Mouse (Mus musculus): Measurements from ENCODE around the gene Ace. TPM values are rescaled to one million over a fixed set of nuclear protein-coding genes. Genes with fewer than 3 reads are reported as not detected.
A peak's percentile ranks its signal among the peaks of the same experiment; 100 is the strongest.

The Ace gene
- total RNA-seq, 2 experiments from 2014 or later, result 7.5 to 10.6 TPM

DNA sequence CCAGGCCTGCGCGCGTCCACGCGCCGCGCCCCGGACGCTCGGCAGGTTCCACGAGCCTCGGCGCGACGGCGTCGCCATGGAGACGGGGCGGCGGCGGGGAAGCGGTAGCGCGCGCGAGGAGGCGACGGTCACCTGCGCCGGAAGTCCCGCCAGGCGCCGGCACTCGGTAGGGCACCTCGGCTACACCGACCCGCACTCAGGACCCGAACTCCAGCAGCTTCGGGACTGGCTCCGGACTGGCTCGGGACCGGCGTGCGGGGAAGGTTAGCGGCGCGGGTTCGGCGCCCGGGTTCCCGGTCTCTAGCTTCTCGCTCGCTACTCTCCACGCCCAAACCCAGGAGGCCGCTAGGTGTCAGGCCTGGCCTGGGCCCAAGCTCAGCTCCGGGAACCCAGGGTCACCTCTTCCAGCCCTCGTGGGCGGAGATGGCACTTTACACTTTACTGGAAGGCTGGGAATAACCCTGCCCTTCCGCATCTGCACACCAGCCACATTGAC lies 23.6 kb upstream of the Ace start:
- intact Hi-C loops (cut with DNase I), result no loop called here

DNA sequence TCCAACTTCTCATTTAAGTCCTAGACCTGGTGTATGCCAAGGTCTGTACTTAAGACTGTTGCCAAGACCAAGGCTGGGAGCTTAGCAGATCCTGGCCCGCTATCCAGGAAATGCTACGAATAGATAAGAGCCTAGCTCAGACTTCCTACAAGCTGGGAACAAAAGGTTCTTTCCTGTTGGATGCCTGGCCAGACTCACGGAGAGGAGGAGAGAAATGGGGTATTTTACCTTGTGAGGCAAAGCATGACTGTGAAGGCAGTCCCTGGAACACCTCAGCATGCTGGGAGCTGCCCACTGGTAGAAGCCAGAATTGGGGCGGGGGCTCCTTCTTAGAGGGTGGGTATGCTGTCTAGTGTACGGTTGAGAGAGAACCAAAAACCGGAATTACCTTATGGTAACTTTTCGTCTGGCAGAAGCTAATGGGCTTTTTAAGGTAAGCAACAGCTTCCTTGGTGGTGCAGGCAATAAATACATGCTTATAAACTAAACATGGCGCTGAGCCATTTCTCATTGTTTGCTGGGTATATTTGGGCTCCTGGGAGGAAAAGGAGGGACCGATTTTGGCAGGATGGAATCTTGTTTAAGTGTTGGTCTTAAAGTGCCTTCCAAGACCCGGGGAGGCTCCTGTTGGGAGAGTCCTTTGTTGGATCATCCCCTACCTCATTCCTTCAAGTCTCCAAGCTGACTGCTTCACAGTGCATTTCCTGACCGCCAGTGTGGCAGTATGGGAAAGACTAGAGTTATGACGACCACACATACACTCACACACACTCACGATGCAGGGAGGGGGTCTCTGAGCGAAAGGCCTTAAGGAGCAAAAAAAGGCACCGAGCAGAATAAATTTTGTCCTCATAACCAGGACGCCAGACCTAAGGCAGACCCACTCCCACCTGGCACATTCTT lies 22.7 kb upstream of the Ace start:
- no peak for DNase-seq (ENCODE audit: extremely low spot score in 1 of 2, low spot score in 2 of 2)
- intact Hi-C loops (cut with DNase I), result no loop called here

More for the DNA sequence above, 23.6 kb upstream of the Ace start:
- peak; percentile 50 to 80 for DNase-seq (ENCODE audit: extremely low spot score in 1 of 2, low spot score in 2 of 2)

DNA sequence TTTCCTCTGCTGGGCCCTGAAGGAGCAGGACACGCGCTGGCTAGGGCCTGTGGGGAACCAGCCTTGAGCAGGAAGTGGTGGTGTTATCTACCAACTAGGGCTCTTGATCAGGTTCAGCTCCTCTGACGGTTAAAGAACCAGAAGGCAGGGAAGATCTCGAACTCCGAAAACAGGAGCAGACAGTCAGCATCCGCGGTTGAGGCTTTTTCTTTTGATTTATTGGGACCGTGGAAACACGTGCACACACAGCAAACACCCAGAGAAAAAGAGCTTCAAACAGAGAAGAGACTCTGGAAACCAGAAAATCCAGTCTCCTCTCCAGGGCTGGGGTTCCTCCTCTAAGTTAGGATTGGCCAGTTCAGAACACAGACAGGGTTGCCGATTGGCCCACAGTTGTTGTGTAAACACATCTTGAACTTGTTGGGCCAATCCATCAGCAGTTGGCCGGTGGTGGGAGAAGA lies 21.0 kb upstream of the Ace start:
- no peak for DNase-seq (ENCODE audit: extremely low spot score in 1 of 2, low spot score in 2 of 2)
- intact Hi-C loops (cut with DNase I), result no loop called here

DNA sequence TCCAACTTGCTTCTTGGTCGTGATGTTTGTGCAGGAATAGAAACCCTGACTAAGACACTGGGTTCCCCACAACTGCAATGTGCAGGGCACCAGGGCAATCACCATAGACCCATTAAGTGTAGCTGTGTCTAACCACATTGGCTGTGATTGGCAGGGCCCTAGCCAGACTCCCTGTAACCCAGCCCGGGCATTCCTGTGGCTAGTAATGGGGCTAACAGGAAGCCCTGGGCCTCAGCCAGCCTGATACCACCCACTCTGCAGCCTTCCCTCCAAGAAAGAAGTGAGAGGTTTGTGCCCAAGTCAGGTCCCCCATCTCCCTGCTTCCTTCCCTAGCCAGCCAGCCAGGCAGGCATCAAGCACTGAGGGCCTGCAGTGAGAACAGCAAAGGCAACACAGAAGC lies 19.5 kb upstream of the Ace start:
- intact Hi-C loops (cut with DNase I), result no loop called here
- no peak for DNase-seq (ENCODE audit: extremely low spot score in 1 of 2, low spot score in 2 of 2)

DNA sequence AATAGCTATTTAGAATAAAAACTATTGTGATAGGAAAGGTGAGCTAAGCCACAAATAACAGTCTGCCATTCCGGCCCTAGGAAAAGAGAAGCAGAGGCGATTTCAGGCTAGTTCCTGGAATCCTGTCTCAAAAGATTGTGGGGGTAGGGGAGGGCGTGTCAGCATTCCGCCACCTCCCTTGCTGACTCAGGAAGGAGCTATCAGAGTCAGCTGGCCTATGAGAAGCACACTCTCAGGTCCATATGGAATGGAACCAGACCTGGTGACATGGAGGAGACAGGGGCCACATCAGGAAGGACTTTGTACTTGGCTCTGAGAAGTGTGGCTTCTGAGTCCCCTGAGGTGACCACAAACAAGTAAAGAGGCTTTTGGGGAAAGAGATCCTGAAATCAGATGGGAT lies 17.2 kb upstream of the Ace start:
- intact Hi-C loops (cut with DNase I), result no loop called here
- no peak for DNase-seq (ENCODE audit: extremely low spot score in 1 of 2, low spot score in 2 of 2)

DNA sequence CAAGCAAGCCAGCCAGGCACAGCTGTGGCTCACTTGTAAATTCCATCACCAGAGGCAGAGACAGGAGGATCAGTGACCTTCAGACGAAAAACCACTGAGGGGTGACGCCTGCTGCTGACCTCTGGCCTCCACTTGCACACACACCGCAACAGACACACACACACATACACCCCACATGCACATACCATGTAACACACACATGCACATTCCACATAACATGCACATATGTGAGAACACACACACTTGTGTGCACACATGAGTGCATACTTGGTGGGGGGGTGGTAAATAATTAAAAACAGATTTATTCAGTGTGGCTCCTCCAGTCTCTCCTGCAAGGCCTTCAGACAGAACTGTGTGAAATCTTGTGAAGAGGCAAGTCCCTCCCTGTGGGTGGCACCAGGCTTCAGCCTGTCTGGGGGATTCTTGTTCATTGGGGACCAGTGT lies 16.1 kb upstream of the Ace start:
- intact Hi-C loops (cut with DNase I), result no loop called here
- no peak for DNase-seq (ENCODE audit: extremely low spot score in 1 of 2, low spot score in 2 of 2)

DNA sequence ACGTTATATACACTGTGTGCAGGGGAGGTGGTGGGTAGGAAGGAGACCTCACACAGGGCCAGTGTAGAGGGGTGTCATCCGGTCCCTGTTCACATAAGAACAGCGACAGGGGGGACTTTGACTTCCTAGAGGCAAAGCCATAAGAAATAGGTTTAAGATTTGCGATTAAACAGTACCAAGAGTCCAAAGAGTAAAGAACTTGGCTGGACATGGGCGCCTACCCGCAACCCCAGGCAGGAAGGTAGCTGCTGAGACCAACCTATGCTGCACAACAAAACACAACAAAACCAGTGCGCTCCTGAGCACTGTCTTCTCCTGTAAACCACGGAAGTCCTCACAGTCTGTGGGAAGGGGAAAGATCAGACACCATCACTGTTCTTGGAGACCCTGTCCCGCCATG lies 15.6 kb upstream of the Ace start:
- no peak for DNase-seq (ENCODE audit: extremely low spot score in 1 of 2, low spot score in 2 of 2)
- intact Hi-C loops (cut with DNase I), result no loop called here

DNA sequence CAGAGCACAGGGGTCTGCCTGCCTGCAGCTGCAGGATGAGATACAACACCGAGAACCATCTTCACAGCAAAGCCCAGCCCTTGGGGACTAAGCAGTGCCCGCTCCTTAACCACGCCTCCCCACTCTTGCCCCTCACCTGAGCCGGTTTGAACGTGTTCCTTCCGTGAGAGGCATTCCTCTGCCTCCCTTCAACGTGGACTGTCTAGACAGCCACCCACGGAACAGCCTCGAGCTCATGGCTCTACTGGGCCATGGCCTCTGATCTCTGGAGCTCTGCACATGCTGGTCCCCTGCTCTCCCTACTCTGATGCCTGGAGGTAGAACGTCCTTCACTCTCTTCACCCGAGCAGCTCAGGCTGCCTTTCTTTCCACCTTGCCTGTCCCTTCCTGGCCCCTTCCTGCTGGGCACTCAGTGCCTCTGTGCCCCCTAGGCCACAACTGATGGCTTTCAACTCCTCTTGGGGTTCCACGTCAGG lies 14.8 kb upstream of the Ace start, which contains the start of gene Cyb561:
Gene Cyb561, minus strand, starts transcription at position 426 of the 476 bp plus-strand sequence.
- intact Hi-C loops (cut with DNase I), result no loop called here
- DNase-seq (ENCODE audit: extremely low spot score in 1 of 2, low spot score in 2 of 2), result no peak

DNA sequence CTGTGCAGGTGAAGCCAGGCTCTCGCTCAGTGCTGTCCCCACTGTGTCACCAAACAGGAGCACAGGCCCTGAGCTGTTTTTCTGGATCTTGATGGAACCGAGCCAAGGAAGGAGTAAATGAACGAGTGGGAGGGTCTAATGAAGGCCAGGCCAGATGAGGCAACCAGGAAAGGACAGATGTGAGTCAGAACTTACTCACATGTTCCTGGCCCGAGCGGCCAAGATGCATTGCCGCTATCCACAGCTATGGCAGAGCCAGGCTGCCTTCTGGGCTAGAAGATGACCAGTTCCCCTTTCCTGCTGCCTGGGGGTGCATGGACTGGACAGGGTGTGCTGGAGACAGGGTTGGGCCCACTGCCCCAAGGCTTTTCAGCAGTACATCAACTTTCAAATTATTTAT lies 14.3 kb upstream of the Ace start:
- no peak for DNase-seq (ENCODE audit: extremely low spot score in 1 of 2, low spot score in 2 of 2)
- intact Hi-C loops (cut with DNase I), result no loop called here

DNA sequence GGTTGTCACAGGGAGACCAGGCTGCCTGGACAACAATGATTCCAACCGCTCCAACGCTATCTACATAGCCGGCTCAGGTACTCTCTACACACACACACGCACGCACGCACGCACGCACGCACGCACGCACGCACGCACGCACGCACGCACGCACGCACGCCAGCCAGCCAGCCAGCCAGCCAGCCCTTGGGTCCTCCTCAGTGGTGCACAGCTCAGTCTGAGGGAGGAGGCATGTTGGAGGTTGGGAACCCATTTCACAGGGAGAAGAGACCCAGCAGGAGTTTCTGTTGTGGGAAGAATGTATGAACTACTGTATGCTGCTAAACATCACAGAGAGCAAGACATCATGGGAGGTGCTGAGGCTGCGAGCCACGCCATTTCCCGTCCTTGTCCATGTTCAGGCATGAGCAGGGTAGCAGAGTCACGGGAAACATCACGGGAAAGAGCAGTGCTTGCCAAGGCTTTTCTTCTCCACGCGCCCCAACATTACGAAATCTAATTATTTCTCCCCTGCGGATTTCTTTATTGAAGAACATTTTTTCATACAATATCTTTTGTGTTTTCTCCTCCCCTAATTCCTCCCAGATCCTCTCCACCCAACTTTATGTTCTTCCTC lies 11.8 kb upstream of the Ace start:
- intact Hi-C loops (cut with DNase I), result no loop called here
- no peak for DNase-seq (ENCODE audit: extremely low spot score in 1 of 2, low spot score in 2 of 2)

DNA sequence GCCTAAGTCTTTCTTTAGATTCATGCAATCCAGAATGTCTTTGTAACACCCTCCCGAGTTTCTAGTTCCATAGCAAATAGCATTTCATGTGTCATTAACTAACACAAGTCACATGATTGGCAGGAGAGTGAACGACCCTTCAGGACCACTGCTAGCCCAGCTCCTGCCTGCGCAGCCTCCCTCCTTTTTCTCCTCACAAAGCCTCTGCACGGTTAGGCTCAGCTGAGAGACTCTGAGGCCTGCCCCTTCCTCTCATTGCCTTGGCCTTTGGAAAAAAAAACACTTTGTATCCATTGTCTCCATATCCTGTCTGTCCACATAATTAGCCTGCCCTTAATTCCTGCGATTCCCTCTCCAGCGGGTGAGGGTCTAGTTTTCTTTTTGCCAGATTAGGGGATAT lies 10.2 kb upstream of the Ace start:
- intact Hi-C loops (cut with DNase I), result no loop called here
- no peak for DNase-seq (ENCODE audit: extremely low spot score in 1 of 2, low spot score in 2 of 2)

DNA sequence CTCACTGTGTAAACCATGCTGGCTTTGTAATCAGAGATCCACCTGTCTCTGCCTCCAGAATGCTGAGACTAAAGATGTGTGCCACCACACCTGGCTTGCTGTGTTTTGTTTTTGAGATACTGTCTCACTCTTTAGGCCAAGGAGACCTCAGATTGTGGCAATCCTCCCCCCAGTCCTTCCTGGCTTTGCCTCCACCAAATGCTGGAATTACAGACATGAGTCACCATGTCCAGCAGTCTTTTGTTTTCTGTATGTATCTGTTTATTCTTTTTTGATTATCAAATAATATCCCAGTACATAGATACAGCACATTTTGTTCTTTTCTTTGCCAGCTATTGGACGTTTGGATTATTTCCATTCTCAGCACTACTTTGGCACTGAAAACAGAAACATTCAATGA lies 9.2 kb upstream of the Ace start:
- DNase-seq (ENCODE audit: extremely low spot score in 1 of 2, low spot score in 2 of 2), result no peak
- intact Hi-C loops (cut with DNase I), result no loop called here

DNA sequence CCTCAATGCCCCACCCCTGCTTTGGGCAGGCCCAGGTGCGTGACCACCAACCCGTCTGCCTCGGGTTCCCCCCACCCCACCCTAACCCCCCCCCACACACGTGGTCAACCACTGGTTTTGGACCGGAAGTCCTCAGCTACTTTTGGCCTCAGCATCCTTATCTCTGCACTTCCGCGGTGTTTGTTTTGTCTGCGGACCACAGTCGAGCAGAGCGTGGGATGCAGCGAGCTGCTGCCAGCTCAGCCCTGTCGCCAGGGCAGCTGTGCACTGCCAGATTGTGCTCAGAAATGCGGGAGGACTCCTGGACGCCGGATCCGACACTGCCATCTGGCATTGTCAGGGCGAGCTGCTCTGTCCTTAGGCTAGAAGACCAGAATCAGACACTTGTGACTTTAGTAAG lies 8.4 kb upstream of the Ace start:
- peak; percentile 48 to 62 for DNase-seq (ENCODE audit: extremely low spot score in 1 of 2, low spot score in 2 of 2)
- intact Hi-C loops (cut with DNase I), result no loop called here

DNA sequence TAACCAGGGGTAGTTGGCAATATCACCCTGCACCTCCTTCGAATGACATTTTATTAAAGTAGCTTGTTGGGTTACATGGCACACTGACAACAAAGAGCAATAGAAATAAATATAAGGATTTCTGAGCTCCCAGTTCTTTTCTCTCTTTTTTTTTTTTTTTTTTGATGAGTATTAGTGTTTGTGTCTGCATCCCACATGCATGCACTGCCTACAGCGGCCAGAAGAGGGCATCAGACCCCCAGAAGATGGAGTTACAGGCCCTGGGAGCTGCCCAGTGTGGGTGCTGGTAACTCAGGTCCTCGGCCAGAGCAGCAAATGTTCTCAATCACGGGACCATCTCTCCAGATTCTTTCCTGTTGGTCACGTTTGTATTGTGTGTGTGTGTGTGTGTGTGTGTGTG lies 3.1 kb upstream of the Ace start:
- intact Hi-C loops (cut with DNase I), result no loop called here
- DNase-seq (ENCODE audit: extremely low spot score in 1 of 2, low spot score in 2 of 2), result no peak

DNA sequence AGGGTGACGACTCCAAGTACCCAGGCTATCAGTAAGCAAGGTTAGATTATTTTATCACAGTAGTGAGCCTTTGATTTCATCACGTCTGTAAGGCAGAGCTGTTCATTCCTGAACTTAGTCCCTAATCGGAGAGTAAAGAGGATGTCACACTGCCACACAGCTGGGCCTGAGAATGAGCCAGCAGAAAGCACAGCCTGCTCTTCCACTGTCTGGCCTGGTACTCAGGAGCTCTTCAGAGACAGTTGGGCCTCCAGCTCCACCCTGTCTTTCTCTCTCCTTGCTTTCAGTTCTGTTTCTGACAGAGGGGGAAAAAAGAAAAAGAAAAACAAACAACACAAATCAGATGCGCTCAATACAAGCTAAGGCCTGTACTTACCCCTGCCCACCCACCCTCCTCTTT lies 1.5 kb upstream of the Ace start:
- no peak for DNase-seq (ENCODE audit: extremely low spot score in 1 of 2, low spot score in 2 of 2)
- intact Hi-C loops (cut with DNase I), result no loop called here

DNA sequence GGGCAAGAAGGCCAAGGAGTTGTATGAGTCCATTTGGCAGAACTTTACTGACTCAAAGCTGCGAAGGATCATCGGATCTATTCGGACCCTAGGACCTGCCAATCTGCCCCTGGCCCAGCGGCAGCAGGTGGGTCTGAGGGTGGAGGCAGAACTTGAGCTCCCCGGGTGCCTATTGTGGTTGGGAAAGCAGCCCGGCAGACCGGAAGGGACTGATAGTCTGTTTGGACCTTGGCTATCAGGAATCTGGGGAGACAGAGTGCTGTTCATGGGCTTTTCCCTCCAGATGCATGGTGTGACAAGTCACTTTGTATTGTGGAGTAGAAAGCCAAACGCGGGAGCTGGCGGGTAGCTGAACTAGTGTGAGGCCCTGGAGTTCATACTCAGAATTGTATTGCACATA lies 1.2 kb downstream of the Ace start:
- intact Hi-C loops (cut with DNase I), result no loop called here
- DNase-seq (ENCODE audit: extremely low spot score in 1 of 2, low spot score in 2 of 2), result no peak

DNA sequence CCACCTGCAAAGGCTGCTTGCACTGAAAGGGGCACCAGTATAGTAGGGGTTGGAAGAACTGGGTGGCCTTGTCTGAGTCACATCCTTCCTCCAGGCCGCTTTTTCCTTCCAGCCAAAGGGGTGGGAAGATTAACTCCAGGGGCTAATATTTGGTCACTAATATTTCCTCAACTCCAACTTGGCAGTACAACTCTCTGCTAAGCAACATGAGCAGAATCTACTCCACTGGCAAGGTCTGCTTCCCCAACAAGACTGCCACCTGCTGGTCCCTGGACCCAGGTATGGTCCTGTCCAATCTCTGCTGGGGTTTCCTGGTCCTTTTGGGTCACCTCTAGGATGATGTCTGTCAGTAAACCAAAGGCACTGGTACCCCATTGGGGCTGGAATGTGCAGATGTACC lies 1.8 kb downstream of the Ace start:
- peak in 1 of 2 experiments; percentile 63 for DNase-seq (ENCODE audit: extremely low spot score in 1 of 2, low spot score in 2 of 2)
- intact Hi-C loops (cut with DNase I), result no loop called here

DNA sequence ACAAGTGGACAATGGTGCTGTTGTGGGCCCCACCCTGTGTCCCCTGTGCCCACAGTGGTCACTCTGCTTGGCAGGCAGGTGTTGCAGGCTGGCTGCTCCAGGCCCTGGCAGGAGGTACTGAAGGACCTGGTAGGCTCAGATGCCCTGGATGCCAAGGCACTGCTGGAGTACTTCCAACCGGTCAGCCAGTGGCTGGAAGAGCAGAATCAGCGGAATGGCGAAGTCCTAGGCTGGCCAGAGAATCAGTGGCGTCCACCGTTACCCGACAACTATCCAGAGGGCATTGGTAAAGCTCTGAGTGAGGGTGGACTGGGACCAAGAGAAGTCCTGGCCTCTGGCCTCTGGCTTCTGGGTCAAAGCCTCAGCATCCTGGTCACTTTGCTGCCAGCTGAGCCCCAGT lies 6.8 kb downstream of the Ace start:
- intact Hi-C loops (cut with DNase I), result no loop called here

DNA sequence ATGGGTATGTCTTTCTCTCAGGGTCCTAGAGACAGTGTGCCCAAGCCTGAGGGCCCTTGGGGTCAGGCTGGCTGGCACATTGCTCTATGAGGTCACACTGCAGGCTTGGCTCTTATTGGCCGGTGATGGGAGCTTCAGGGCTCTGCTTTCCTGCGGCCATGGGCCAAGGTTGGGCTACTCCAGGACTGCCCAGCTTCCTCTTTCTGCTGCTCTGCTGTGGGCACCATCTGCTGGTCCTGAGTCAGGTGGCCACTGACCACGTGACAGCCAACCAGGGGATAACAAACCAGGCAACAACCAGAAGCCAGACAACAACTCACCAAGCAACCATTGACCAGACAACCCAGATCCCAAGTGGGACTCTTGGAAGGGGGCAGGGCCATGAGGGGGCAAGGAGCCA lies 7.3 kb downstream of the Ace start:
- intact Hi-C loops (cut with DNase I), result no loop called here
- DNase-seq (ENCODE audit: extremely low spot score in 1 of 2, low spot score in 2 of 2), result no peak

More for the DNA sequence above, 6.8 kb downstream of the Ace start:
- DNase-seq (ENCODE audit: extremely low spot score in 1 of 2, low spot score in 2 of 2), result no peak

DNA sequence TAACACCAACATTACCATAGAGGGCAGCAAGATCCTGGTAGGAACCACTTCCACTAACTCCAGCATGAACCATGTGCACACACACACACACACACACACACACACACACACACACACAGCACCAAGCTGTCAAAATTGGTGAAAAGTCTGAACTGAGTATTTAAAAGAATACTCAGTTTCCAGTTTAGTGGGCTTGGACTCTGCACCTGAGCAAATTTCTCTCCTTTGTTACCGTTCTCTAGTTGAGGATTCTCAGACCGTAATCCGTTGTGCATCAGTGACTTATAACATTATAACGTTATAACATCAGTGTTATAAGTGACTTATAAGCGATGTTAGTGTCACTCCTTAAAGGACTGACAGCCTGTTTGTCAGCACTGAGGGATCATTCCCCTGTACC lies 7.9 kb downstream of the Ace start:
- intact Hi-C loops (cut with DNase I), result no loop called here
- DNase-seq (ENCODE audit: extremely low spot score in 1 of 2, low spot score in 2 of 2), result no peak

Data from left cerebral cortex, postnatal 10 days (tissue).